ENCODE assay signal across 1 mouse cellular context in genomic region chr6:34994692-34995091, GRCm38 (mm10).
TF ChIP-seq lines count a peak whose summit lies in the region.

No protein-coding gene starts in this region.

TF ChIP-seq in MEL, 35 proteins besides CTCF, POLR2A, EP300 and RAD21 (continued from another document):
- TF ChIP-seq NRF1 (IDR thresholded peaks at IDR 0.05; ENCODE audit: insufficient read depth, low read depth, low read length, poor library complexity, severe bottlenecking) (no peak), JUND (IDR thresholded peaks at IDR 0.05; ENCODE audit: low read depth, low read length) (no peak), ELF1 (IDR thresholded peaks at IDR 0.05; ENCODE audit: low read depth, low read length) (no peak), RCOR1 (IDR thresholded peaks at IDR 0.05; ENCODE audit: low read depth, low read length) (no peak), BHLHE40 (IDR thresholded peaks at IDR 0.05; ENCODE audit: borderline replicate concordance, low read depth, low read length) (no peak), ZMIZ1 (IDR thresholded peaks at IDR 0.05; ENCODE audit: low read depth, low read length) (no peak), TCF12 (IDR thresholded peaks at IDR 0.05; ENCODE audit: low read depth, low read length) (no peak), ETS1 (IDR thresholded peaks at IDR 0.05; ENCODE audit: low read depth, low read length) (no peak), HCFC1 (IDR thresholded peaks at IDR 0.05; ENCODE audit: low read depth, low read length) (no peak), MEF2A (IDR thresholded peaks at IDR 0.05; ENCODE audit: extremely low read depth, insufficient replicate concordance, low read depth, low read length, poor library complexity, severe bottlenecking) (no peak), TAL1 (IDR thresholded peaks at IDR 0.05; ENCODE audit: low read length) (no peak), GABPA (IDR thresholded peaks at IDR 0.05; ENCODE audit: low read depth, low read length) (no peak), ZNF384 (IDR thresholded peaks at IDR 0.05; ENCODE audit: low read depth, low read length) (no peak), NELFE (IDR thresholded peaks at IDR 0.05; ENCODE audit: low read depth, low read length) (no peak), GATA1 (IDR thresholded peaks at IDR 0.05; ENCODE audit: low read depth, low read length) (no peak), MAZ (IDR thresholded peaks at IDR 0.05; ENCODE audit: low read depth, low read length) (no peak), MYB (IDR thresholded peaks at IDR 0.05; ENCODE audit: low read depth, low read length) (no peak), ZC3H11A (IDR thresholded peaks at IDR 0.05; ENCODE audit: low read depth, low read length) (no peak), ZKSCAN1 (IDR thresholded peaks at IDR 0.05; ENCODE audit: low read depth, low read length) (no peak), KAT2A (conservative IDR thresholded peaks at IDR 0.05; ENCODE audit: low read depth, low read length) (no peak), POLR2AphosphoS2 (IDR thresholded peaks at IDR 0.05; ENCODE audit: low read length) (no peak), SMC3 (IDR thresholded peaks at IDR 0.05; ENCODE audit: low read depth, low read length) (no peak), POLR2AphosphoS5 (IDR thresholded peaks at IDR 0.05; ENCODE audit: borderline replicate concordance, low read depth, low read length) (no peak), CHD1 (IDR thresholded peaks at IDR 0.05; ENCODE audit: low read depth, low read length) (no peak)
TF ChIP-seq in MEL: peak in this region for 4.
